Mouse (Mus musculus) left cerebral cortex, adult 8-10 months (tissue): Measurements from ENCODE around the gene Ahctf1. TPM values are rescaled to one million over a fixed set of nuclear protein-coding genes. Genes with fewer than 3 reads are reported as not detected.

ENCODE experiments used
- DNase-seq, 2 experiments: peaks; one replicate each; pipeline ENCODE4 v3.0.0; 2022; ENCODE audit warnings: low spot score in 2 of 2
- total RNA-seq, 4 experiments: library from RNA; stranded (reverse); gene quantifications; 2 replicates each; pipeline ENCODE4 v1.2.4; 2022

The Ahctf1 gene
- total RNA-seq, 4 experiments from 2014 or later, result 35.4 to 38.4 (median 36.1) TPM

- DNase-seq, result peak in 1 of 2 experiments; percentile 33
Measured at GRCm38 (mm10) chr1:179804140-179804881, 831 bp upstream of the Ahctf1 start.

- DNase-seq, result peak; percentile 45 to 51
Measured at GRCm38 (mm10) chr1:179802610-179803512, 619 bp downstream of the Ahctf1 start, which contains the start of gene Gm10518. Gene Gm10518 (plus strand): TSS chr1:179803376.

GRCm38 (mm10) chr1:179798794-179799193, 4.7 kb downstream of the Ahctf1 start:
- no peak for DNase-seq

GRCm38 (mm10) chr1:179787281-179787680, 16.2 kb downstream of the Ahctf1 start:
- DNase-seq, result no peak

GRCm38 (mm10) chr1:179785502-179785901, 18.0 kb downstream of the Ahctf1 start:
- DNase-seq, result no peak

- no peak for DNase-seq
Measured at GRCm38 (mm10) chr1:179784098-179784497, 19.4 kb downstream of the Ahctf1 start.

GRCm38 (mm10) chr1:179776831-179777230, 26.6 kb downstream of the Ahctf1 start:
- DNase-seq, result no peak

GRCm38 (mm10) chr1:179760553-179760952, 42.9 kb downstream of the Ahctf1 start:
- no peak for DNase-seq

- DNase-seq, result no peak
Measured at GRCm38 (mm10) chr1:179760086-179760485, 43.4 kb downstream of the Ahctf1 start.

- DNase-seq, result no peak
Measured at GRCm38 (mm10) chr1:179756477-179756876, 47.0 kb downstream of the Ahctf1 start.

- no peak for DNase-seq
Measured at GRCm38 (mm10) chr1:179753006-179753405, 50.5 kb downstream of the Ahctf1 start.

GRCm38 (mm10) chr1:179752276-179752675, 51.2 kb downstream of the Ahctf1 start:
- DNase-seq, result no peak

GRCm38 (mm10) chr1:179745171-179745570, 58.3 kb downstream of the Ahctf1 start, which contains the start of gene Kif28:
Gene Kif28 (minus strand): TSS chr1:179745271.
- DNase-seq, result no peak

- DNase-seq, result no peak
Measured at GRCm38 (mm10) chr1:179743593-179744193, 59.8 kb downstream of the Ahctf1 start.

- no peak for DNase-seq
Measured at GRCm38 (mm10) chr1:179736483-179736882, 67.0 kb downstream of the Ahctf1 start.

GRCm38 (mm10) chr1:179734500-179735474, 68.7 kb downstream of the Ahctf1 start:
- DNase-seq, result peak in 1 of 2 experiments; percentile 49

- DNase-seq, result no peak
Measured at GRCm38 (mm10) chr1:179731391-179731790, 72.1 kb downstream of the Ahctf1 start.

- no peak for DNase-seq
Measured at GRCm38 (mm10) chr1:179728661-179729060, 74.8 kb downstream of the Ahctf1 start.

GRCm38 (mm10) chr1:179722811-179723469, 80.5 kb downstream of the Ahctf1 start:
- no peak for DNase-seq

- no peak for DNase-seq
Measured at GRCm38 (mm10) chr1:179715786-179716185, 87.7 kb downstream of the Ahctf1 start.
